In genomic region chr4:62686769-62687168, GRCm38 (mm10) we compare ENCODE assay signal across 14 mouse cellular contexts.
DNase-seq lines count a peak whose midpoint lies in the region; ATAC-seq lines count a peak whose summit lies in the region.
"Had no signal": no experiment of that assay in that cellular context is flagged by ENCODE, and none has a peak within 500 bp of the region (broad histone marks: within the 10 kb centered on the region; RNA-seq: fewer than 3 reads in every experiment).

No protein-coding gene starts in this region.

- WGBS in stomach, embryonic 14.5 days, result 39% methylated on average over 1 of the region's 1 CpGs

- no peaks in the 10 kb centered on the region for H3K27me3 ChIP-seq in stomach, embryonic 14.5 days (ENCODE audit: control insufficient read depth, insufficient read depth, low read length)
- H3K27me3 ChIP-seq: limb, embryonic 13.5 days; midbrain, embryonic 12.5 days; Patski had no signal

- no peaks in the 10 kb centered on the region for H3K9me3 ChIP-seq in stomach, embryonic 14.5 days (ENCODE audit: control insufficient read depth, low read depth, low read length)
- H3K9me3 ChIP-seq: limb, embryonic 13.5 days; midbrain, embryonic 12.5 days had no signal

- H3K36me3 ChIP-seq in stomach, embryonic 14.5 days (ENCODE audit: control insufficient read depth, insufficient read depth, low read length), result no peaks in the 10 kb centered on the region; the same call in 1 of the 2 replicates

- no peak overlapping the region for H3K4me2 ChIP-seq in stomach, embryonic 14.5 days (replicated peaks; ENCODE audit: low read depth, low read length)
- H3K4me2 ChIP-seq: limb, embryonic 13.5 days; midbrain, embryonic 12.5 days had no signal

- no peak overlapping the region for H3K4me3 ChIP-seq in stomach, embryonic 14.5 days (ENCODE audit: low read depth, low read length)
- H3K4me3 ChIP-seq: gastrocnemius, adult 2 months; limb, embryonic 13.5 days; midbrain, embryonic 12.5 days had no signal

- peak overlapping the region; percentile 27; the same call in 1 of the 2 replicates for H3K27ac ChIP-seq in stomach, embryonic 14.5 days (ENCODE audit: low read length)
- H3K27ac ChIP-seq: gastrocnemius, adult 2 months; limb, embryonic 13.5 days; midbrain, embryonic 12.5 days had no signal

- no peak for ATAC-seq in cerebellum, adult (ENCODE audit: insufficient number of reproducible peaks, low FRiP score, low TSS enrichment)
- peak; percentile 74 to 81 for ATAC-seq in hematopoietic stem cell, adult 5-6 weeks (replicated peaks in 1 of 2; ENCODE audit: insufficient read depth in 1 of 2, low FRiP score in 2 of 2, low TSS enrichment in 1 of 2, low read depth in 1 of 2, poor library complexity in 2 of 2, severe bottlenecking in 2 of 2)
- peak; percentile 46; the same call in 1 of the 2 replicates for ATAC-seq in stomach, embryonic 14.5 days (ENCODE audit: insufficient number of reproducible peaks, insufficient read depth, low FRiP score, low read depth)
- ATAC-seq: Patski had no signal

- no peak overlapping the region for H3K9ac ChIP-seq in stomach, embryonic 14.5 days (replicated peaks; ENCODE audit: low read depth, low read length)
- H3K9ac ChIP-seq: limb, embryonic 13.5 days; midbrain, embryonic 12.5 days had no signal

- DNase-seq in cerebellum, adult 11-12 months, result peak; percentile 14
- DNase-seq in thymus, postnatal 0 days (ENCODE audit: low spot score), result peak; percentile 54
- no peak for DNase-seq in thymus, postnatal 36 days
- DNase-seq in ovary, postnatal 36 days (ENCODE audit: low spot score), result no peak
- no peak for DNase-seq in right cerebral cortex, adult 18-20 months
- DNase-seq: adrenal gland, postnatal 25 days; gastrocnemius, adult 2 months; kidney, adult 2 months had no signal

- peaks cover 6% of the 10 kb centered on the region for H3K4me1 ChIP-seq in stomach, embryonic 14.5 days (ENCODE audit: control insufficient read depth, insufficient read depth, low read length)

Comparison
In these comparisons a context has a peak if more than half of its experiments do, and no peak if none do; other contexts are left out.
1. DNase-seq: peak in cerebellum, adult 11-12 months (single experiment) and thymus, postnatal 0 days (single experiment); none in thymus, postnatal 36 days (0 of 2), ovary, postnatal 36 days (single experiment) and right cerebral cortex, adult 18-20 months (single experiment).